Mouse (Mus musculus) 3T3-L1 (cell line): Measurements from ENCODE around the gene Rgs10.

Experiments
- DNase-seq: peaks from one replicate; pipeline ENCODE4 v3.0.0-alpha.2; 2015; ENCODE audit warnings: low read depth, low spot score

Rgs10 gene

GRCm38 (mm10) chr7:128417930-128418779 is at the start of gene Rgs10:
Gene Rgs10, minus strand, starts transcription at chr7:128418758.
- peak; percentile 31 for DNase-seq

GRCm38 (mm10) chr7:128462406-128462805 is 43.8 kb upstream of the Rgs10 start:
- DNase-seq, result peak; percentile 29

- peak; percentile 98 for DNase-seq
Observed at GRCm38 (mm10) chr7:128461285-128462215, 43.0 kb upstream of the Rgs10 start, which contains the start of gene Tial1. Gene Tial1, minus strand, starts transcription at chr7:128461717.

- DNase-seq, result no peak
Observed at GRCm38 (mm10) chr7:128460865-128461228, 42.3 kb upstream of the Rgs10 start.

GRCm38 (mm10) chr7:128460131-128460864 is 41.7 kb upstream of the Rgs10 start:
- DNase-seq, result peak; percentile 68

- DNase-seq, result no peak
Observed at GRCm38 (mm10) chr7:128459791-128460130, 41.2 kb upstream of the Rgs10 start.

- DNase-seq, result no peak
Observed at GRCm38 (mm10) chr7:128458011-128458410, 39.5 kb upstream of the Rgs10 start.

GRCm38 (mm10) chr7:128452731-128453130 is 34.2 kb upstream of the Rgs10 start:
- DNase-seq, result no peak

GRCm38 (mm10) chr7:128440584-128440983 is 22.0 kb upstream of the Rgs10 start:
- no peak for DNase-seq

GRCm38 (mm10) chr7:128439251-128439650 is 20.7 kb upstream of the Rgs10 start:
- DNase-seq, result peak; percentile 15

GRCm38 (mm10) chr7:128438131-128438530 is 19.6 kb upstream of the Rgs10 start:
- DNase-seq, result no peak

GRCm38 (mm10) chr7:128433213-128433612 is 14.7 kb upstream of the Rgs10 start:
- DNase-seq, result peak; percentile 36

- DNase-seq, result no peak
Observed at GRCm38 (mm10) chr7:128432574-128432973, 14.0 kb upstream of the Rgs10 start.

- peak; percentile 52 for DNase-seq
Observed at GRCm38 (mm10) chr7:128422491-128422890, 3.9 kb upstream of the Rgs10 start.

- no peak for DNase-seq
Observed at GRCm38 (mm10) chr7:128421701-128422100, 3.1 kb upstream of the Rgs10 start.

- no peak for DNase-seq
Observed at GRCm38 (mm10) chr7:128419690-128420089, 1.1 kb upstream of the Rgs10 start.

- DNase-seq, result peak; percentile 3
Observed at GRCm38 (mm10) chr7:128417226-128417929, 1.2 kb downstream of the Rgs10 start.

GRCm38 (mm10) chr7:128416664-128417063 is 1.9 kb downstream of the Rgs10 start:
- DNase-seq, result no peak

- DNase-seq, result no peak
Observed at GRCm38 (mm10) chr7:128414433-128414832, 4.1 kb downstream of the Rgs10 start.

GRCm38 (mm10) chr7:128412071-128412833 is 6.3 kb downstream of the Rgs10 start:
- no peak for DNase-seq
